In the genomic region with DNA sequence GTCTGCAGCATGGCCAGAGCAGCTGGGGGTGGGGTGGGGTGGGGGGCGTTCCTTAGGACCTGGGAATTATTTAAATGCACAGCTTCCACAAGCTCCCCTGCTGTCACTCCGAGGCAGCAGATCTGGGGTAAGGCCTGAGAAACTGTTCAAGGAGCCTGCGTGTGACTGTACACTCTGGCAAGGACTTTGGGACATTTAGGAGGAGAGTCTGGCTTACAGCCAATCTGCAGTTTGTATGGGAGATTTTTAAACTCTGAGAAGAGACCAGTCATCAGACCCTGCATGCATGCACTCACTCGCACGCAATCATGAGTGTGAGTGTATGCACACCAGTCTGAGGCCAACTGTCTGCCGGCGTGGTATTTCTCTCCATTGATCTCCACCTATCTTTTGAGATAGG, we compare ENCODE assay signal across 9 mouse cellular contexts. TPM values are rescaled to one million over a fixed set of nuclear protein-coding genes. Genes with fewer than 3 reads are reported as not detected.
DNase-seq lines count a peak whose midpoint lies in the region; ATAC-seq and TF ChIP-seq lines count a peak whose summit lies in the region.
"Had no signal": no experiment of that assay in that cellular context is flagged by ENCODE, and none has a peak within 500 bp of the region (broad histone marks: within the 10 kb centered on the region; RNA-seq: fewer than 3 reads in every experiment).

No protein-coding gene starts in this region.

- H3K27me3 ChIP-seq in intestine, embryonic 15.5 days (replicated peaks): no peaks in the 10 kb centered on the region
- H3K27me3 ChIP-seq in intestine, postnatal 0 days (replicated peaks; ENCODE audit: control insufficient read depth, insufficient read depth, low read length): no peaks in the 10 kb centered on the region
- H3K27me3 ChIP-seq in forebrain, postnatal 0 days (ENCODE audit: insufficient read depth, low read length): no peaks in the 10 kb centered on the region
- H3K27me3 ChIP-seq: Patski had no signal

- no peak overlapping the region for H3K4me3 ChIP-seq in intestine, embryonic 15.5 days (replicated peaks)
- no peak overlapping the region for H3K4me3 ChIP-seq in intestine, postnatal 0 days (ENCODE audit: low read depth, low read length)
- no peak overlapping the region for H3K4me3 ChIP-seq in forebrain, postnatal 0 days (ENCODE audit: low read depth, low read length)

- H3K36me3 ChIP-seq in intestine, embryonic 15.5 days: no peaks in the 10 kb centered on the region
- no peaks in the 10 kb centered on the region for H3K36me3 ChIP-seq in intestine, postnatal 0 days (ENCODE audit: control insufficient read depth, insufficient read depth)
- H3K36me3 ChIP-seq in forebrain, postnatal 0 days (ENCODE audit: insufficient read depth): peaks cover 1% of the 10 kb centered on the region; the same call in 1 of the 2 replicates

- H3K9me3 ChIP-seq in intestine, embryonic 15.5 days: no peaks in the 10 kb centered on the region
- no peaks in the 10 kb centered on the region for H3K9me3 ChIP-seq in intestine, postnatal 0 days (ENCODE audit: control insufficient read depth)
- no peaks in the 10 kb centered on the region for H3K9me3 ChIP-seq in forebrain, postnatal 0 days (ENCODE audit: low read length)

- DNase-seq in adrenal gland, postnatal 25 days: peak; percentile 30
- peak; percentile 25 for DNase-seq in forebrain, postnatal 0 days
- peak; percentile 36 to 54 for DNase-seq in lung, postnatal 4 days
- DNase-seq in gastrocnemius, postnatal 10 days: no peak
- no peak for DNase-seq in layer of hippocampus, postnatal 36 days
- no peak for DNase-seq in gastrocnemius, postnatal 14 days

- peak; percentile 52; the same call in 1 of the 2 replicates for ATAC-seq in intestine, embryonic 15.5 days
- ATAC-seq in intestine, postnatal 0 days: no peak
- 0 out of 2 replicates have a peak, but pooled peaks have one; percentile 10 for ATAC-seq in forebrain, postnatal 0 days
- ATAC-seq: Patski had no signal

- 61% methylated on average over 7 of the region's 7 CpGs for WGBS in intestine, embryonic 15.5 days
- WGBS in intestine, postnatal 0 days: 65% methylated on average over 7 of the region's 7 CpGs
- WGBS in forebrain, postnatal 0 days: 40% methylated on average over 7 of the region's 7 CpGs

- H3K4me2 ChIP-seq in intestine, embryonic 15.5 days (replicated peaks): no peak overlapping the region
- no peak overlapping the region for H3K4me2 ChIP-seq in intestine, postnatal 0 days (replicated peaks; ENCODE audit: low read depth)
- H3K4me2 ChIP-seq in forebrain, postnatal 0 days (ENCODE audit: low read depth): no peak overlapping the region

- no peak for TF ChIP-seq CTCF in intestine, postnatal 0 days (IDR thresholded peaks at IDR 0.05; ENCODE audit: low read depth)
- TF ChIP-seq CTCF in forebrain, postnatal 0 days (IDR thresholded peaks at IDR 0.05; ENCODE audit: low read depth): no peak

- no peak overlapping the region for H3K9ac ChIP-seq in intestine, embryonic 15.5 days
- H3K9ac ChIP-seq in intestine, postnatal 0 days (ENCODE audit: low read depth, low read length): no peak overlapping the region
- H3K9ac ChIP-seq in forebrain, postnatal 0 days: no peak overlapping the region

- intact Hi-C loops in gastrocnemius, postnatal 14 days (cut with DNase I; ENCODE audit: low total_unique reads): no loop called here

- peaks cover 25% of the 10 kb centered on the region for H3K4me1 ChIP-seq in intestine, embryonic 15.5 days (replicated peaks)
- 0 out of 2 replicates have a peak, but pooled peaks cover 8% of the 10 kb centered on the region for H3K4me1 ChIP-seq in intestine, postnatal 0 days (replicated peaks; ENCODE audit: control insufficient read depth, insufficient read depth, low read length)
- H3K4me1 ChIP-seq in forebrain, postnatal 0 days (ENCODE audit: insufficient read depth): peaks cover 8% of the 10 kb centered on the region; the same call in 1 of the 2 replicates

- no peak overlapping the region for H3K27ac ChIP-seq in intestine, embryonic 15.5 days
- H3K27ac ChIP-seq in intestine, postnatal 0 days (ENCODE audit: low read depth, low read length): no peak overlapping the region
- peak overlapping the region; percentile 23 for H3K27ac ChIP-seq in forebrain, postnatal 0 days (ENCODE audit: low read depth, low read length)

RNA-seq across cellular contexts. Expression of gene Lrrc8d, which starts 17.5 kb away (rescaled TPM):
- polyA plus RNA-seq in intestine, embryonic 15.5 days (2015; fragmentation: Nextera tagmentation; extraction: Ambion mirVana): 14.8 and 16.2 TPM in 2 replicates
- polyA plus RNA-seq in intestine, postnatal 0 days (2015; fragmentation: Nextera tagmentation; extraction: Ambion mirVana): 14.5 and 15.3 TPM in 2 replicates
- total RNA-seq in adrenal gland, postnatal 25 days (2021): 99.7 and 124 TPM in 2 replicates
- 11.8 and 16.8 TPM in 2 replicates for total RNA-seq in forebrain, postnatal 0 days (2014; rRNA removed)
- polyA plus RNA-seq in forebrain, postnatal 0 days (2015; fragmentation: Nextera tagmentation; extraction: Ambion mirVana): 25.6 and 37.2 TPM in 2 replicates
- 10 to 100 TPM; 10.8 to 11.1 TPM for total RNA-seq in gastrocnemius, postnatal 10 days (2021)
- 10 to 100 TPM; 47.7 to 48.8 TPM for total RNA-seq in layer of hippocampus, postnatal 36 days (2021)
- total RNA-seq in gastrocnemius, postnatal 14 days (2021): 1 to 10 TPM; 8.0 to 8.5 TPM

Comparison
In these comparisons a context has a peak if more than half of its experiments do, and no peak if none do; other contexts are left out.
1. DNase-seq: peak in adrenal gland, postnatal 25 days (single experiment), forebrain, postnatal 0 days (single experiment) and lung, postnatal 4 days (2 of 2); none in gastrocnemius, postnatal 10 days (single experiment), layer of hippocampus, postnatal 36 days (0 of 2) and gastrocnemius, postnatal 14 days (single experiment).